Mouse (Mus musculus) adrenal gland, postnatal 10 days (tissue): ENCODE measurements at regions not wholly inside any gene's neighbourhood (a gene's known extent, or its start where the extent isn't known, plus 50 kb on each side); places are given as distances from the start of the nearest gene placed in this dataset.
"Not testable (repeated sequence)": the region's sequence is repeated elsewhere in the genome, so short reads cannot be mapped to it uniquely, and the experiment has no call there.

Source experiments
- DNase-seq: peaks from one replicate; pipeline ENCODE4 v3.0.0; 2021; ENCODE audit warnings: mixed read lengths

- DNase-seq = not testable (repeated sequence)
Observed at GRCm38 (mm10) chr7:111168546-111169233, 85.9 kb upstream of the Eif4g2 start.

DNA sequence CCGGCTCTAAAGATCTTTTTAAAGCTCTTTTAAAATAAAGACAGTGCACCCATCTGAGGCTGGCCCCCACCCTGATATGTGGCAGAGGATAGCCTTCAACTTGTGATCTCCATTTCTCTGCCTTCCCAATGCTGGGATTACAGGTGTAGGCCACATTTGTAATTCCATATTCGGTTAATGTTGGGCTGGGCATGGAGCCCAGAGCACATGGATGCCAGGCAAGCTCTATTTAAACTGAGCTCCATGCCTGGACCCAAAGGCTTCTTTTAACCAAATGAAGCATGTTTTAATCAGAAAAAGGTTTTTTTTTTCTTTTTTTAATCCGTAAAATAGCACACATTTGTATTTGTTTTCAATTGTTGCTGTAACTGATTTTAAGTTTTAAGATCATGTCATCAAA, 82.2 kb upstream of the Eif4g2 start:
- no peak for DNase-seq

GRCm38 (mm10) chr7:111164276-111164675, 81.4 kb upstream of the Eif4g2 start:
- no peak for DNase-seq

GRCm38 (mm10) chr7:111163861-111164260, 81.0 kb upstream of the Eif4g2 start:
- DNase-seq = no peak

DNA sequence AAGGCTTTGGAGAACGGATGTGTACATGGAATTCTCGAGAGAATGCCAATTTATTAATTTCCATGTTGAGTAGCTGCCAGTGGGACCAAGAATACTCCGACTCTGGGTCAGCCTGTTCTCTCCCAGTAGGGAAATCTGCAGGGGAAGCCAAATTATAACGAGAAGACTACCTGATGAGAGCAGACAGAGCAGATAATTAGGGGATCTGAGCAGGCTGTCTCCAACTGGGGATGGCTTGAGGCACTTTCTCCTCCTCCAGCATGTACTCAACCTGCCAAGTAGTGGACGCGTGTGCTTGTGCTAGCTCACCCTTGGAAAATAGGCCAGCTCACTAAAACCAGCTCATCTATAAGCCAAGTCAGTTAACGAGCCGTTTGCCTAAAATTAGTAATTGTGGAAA, 80.5 kb upstream of the Eif4g2 start:
- no peak for DNase-seq

DNA sequence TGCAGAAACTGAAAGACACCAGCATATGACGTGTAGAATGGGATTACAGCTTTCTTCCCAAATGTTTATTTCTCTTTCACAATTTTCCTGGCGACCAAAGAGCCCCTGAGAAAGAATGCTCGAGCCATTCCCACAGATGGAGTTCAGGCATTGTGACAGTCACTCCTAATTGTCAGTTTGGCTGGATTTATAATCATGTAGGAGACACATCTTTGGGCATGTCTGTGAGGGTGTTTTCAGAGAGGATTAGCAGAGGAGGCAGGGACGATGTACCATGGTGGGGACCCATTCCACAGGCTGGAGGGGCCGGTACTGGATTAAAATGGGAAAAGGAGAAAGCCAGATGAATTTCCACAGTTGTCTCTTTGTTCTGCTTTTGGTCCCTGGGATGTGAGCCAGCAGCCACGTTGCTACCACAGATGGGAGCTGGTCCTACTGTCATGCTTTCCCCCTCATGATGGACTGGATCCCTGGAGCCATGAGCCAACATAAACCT, 76.0 kb upstream of the Eif4g2 start:
- DNase-seq = no peak

DNA sequence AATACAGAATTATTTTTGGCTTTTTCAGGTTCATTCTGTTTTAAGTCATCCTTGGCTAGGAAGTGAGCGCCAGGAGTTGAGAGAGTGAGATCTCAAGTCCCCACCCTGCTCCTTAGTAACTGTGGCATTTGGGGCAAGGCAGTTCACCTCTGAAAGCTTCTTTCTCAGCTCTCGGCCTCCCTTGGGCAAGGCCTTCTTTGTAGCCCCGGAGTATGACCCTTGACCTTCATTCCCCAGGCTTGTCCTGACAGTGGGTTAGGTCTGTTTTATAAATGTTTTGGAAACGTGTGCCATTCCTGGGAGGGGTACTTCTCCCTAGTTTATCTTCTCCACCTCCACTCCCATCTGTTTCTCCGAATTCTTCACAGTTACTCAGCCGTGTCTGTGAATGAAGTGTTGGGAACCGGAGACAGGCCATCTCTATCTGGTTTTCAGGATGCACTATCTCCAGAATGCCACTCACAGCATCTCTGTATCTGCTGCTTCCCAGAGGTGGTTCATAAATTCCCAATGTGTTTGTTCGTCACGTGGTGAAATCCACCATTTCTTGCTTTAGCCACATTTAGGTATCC, 75.0 kb upstream of the Eif4g2 start:
- DNase-seq = peak; percentile 13

DNA sequence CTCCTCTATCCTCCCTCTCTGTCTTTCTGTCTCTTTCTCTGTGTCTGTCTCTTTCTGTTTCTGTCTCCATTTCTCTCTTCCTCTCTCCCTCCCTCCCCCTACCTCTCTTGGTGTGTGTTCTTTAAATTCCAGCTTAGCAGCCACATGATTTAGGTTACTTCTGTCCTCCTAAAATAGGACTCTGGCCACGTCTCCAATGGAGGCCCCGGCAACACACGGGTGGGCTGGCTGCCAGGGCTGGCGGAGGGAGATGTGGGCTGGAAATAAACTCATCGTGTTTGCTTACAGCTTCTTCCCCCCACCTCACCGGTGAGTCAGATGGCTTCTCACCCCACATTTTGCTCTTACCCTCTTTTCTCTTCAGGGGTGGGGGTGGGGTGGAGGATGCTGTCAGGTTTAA, 74.5 kb upstream of the Eif4g2 start:
- peak; percentile 81 for DNase-seq

- peak; percentile 76 for DNase-seq
Observed at GRCm38 (mm10) chr7:111156472-111157231, 73.8 kb upstream of the Eif4g2 start.

DNA sequence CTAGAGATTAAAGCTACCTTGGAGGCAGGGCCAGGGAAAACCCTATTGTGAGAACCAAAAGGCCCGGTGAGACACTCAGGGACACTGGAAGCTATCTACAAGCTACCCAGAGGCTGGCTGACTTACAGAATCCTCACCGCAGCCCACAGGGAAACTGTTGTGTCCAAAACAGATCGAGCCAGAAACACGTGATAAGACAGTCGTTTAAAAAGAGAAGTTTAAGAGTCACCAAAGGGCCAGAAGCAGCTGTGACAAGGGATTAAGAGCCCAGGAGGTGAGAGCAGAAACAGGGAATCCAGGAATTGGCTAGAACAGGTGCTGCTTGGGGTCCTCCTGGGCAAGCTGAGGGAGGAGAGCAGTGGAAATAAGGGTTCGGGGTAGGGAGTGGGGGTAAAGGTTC, 73.2 kb upstream of the Eif4g2 start:
- no peak for DNase-seq

DNA sequence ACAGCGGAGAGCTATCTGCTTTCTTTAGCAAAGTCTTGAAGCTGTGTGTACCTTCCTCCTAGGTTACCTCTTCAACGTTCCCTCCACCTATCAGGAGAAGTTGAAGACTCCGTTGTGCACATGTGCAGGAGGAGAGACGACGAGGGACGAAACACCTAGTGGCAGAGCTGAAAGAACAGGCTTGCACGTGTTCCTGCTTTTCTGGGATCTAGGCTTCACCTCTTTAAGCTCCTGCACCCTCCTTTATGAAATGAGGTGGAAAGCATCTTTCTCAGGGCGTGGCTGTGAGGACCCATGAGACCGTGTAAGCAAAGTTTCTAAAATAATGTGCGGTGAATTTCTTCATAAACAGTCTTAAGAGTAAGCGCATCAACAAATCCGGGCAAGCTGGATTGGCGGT, 71.4 kb upstream of the Eif4g2 start:
- no peak for DNase-seq

DNA sequence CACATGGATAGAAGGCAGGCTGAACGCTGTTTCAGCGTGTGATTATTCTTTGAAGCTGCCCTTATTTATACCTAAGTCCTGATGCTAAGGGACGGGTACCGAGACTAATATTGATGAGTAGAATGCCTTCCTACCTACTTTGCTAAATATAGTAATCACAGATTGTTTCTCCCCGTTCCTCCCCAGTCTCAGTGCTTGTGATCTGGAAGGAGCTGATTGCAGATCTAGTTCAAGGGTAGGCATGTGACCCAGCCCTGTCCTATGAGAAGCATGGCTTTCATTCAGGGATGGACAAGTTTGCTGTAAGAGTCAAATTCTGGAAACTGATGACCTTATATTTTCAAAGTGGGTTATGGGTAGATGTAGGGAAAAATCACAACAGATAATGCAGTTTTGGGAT, 67.7 kb upstream of the Eif4g2 start:
- DNase-seq = no peak

- DNase-seq = peak; percentile 50
Observed at GRCm38 (mm10) chr7:111150115-111150514, 67.3 kb upstream of the Eif4g2 start.

GRCm38 (mm10) chr7:111147593-111147992, 64.8 kb upstream of the Eif4g2 start:
- no peak for DNase-seq

- no peak for DNase-seq
Observed at GRCm38 (mm10) chr7:111146670-111147069, 63.8 kb upstream of the Eif4g2 start.

- no peak for DNase-seq
Observed at GRCm38 (mm10) chr7:111144216-111144615, 61.4 kb upstream of the Eif4g2 start.

GRCm38 (mm10) chr7:111141285-111141965, 58.6 kb upstream of the Eif4g2 start:
- no peak for DNase-seq

DNA sequence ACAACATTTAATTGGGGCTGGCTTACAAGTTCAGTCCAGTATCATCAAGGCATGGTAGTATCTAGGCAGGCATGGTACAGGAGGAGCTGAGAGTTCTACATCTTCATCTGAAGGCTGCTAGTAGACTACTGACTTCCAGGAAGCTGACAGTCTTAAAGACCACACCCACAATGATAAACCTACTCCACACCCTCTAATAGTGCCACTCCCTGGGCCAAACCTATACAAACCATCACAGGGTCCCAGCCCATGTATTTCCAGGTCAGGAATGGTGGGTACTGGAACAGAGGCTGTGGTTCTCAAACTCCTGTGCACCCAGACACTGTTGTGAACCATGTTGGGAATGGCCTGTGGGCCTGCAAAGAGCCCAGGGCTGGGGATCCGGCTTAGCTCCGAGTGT, 55.2 kb upstream of the Eif4g2 start:
- no peak for DNase-seq

DNA sequence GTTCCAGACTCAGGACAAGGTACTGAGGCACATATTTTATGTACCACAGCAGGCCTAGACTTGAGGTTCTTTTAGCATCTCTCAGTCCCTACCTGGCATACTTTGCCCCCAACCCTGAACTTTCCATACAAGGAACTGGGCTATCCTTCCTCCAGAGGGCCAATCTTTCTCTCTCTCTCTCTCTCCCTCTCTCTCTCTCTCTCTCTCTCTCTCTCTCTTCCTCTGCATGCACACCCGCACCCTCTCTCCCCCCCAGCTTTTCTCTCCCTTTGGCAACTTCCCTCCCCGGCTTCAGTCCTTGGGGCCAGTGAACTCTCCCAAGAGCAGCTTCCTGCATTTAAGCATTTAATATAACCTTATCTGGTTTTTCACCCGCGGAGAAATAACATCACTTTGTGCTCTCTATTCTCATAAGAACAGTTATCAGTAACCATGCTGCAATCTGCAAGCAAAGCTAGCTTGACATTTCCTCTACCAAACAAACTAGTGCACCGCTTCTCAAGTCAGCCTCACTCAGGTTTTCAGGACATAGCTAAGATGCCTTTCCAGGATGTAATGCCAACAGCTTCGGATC, 53.3 kb upstream of the Eif4g2 start:
- no peak for DNase-seq

DNA sequence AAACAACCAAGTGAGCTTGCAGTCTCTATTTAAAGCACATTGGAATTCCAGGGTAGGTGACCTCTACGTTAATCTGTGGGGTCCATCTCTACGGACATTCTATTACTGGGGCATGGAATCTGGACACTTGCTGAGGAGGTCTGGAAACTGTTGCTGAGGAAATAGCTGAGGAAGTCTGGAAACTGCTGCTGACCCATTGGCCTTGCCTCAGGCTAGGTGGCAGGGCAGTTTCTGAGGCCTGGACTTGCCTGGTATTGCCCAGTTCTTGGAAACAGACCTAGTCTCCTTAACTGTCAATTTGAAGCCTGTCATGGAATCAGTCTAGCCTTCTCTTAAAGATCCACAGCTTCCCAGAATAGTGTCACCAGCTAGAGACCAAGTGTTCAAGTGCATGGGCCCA, 51.7 kb upstream of the Eif4g2 start:
- DNase-seq = no peak
